Mouse (Mus musculus) kidney, adult 2 months (tissue): Measurements from ENCODE around the gene Unc13a. TPM values are rescaled to one million over a fixed set of nuclear protein-coding genes. Genes with fewer than 3 reads are reported as not detected.

Source experiments
- DNase-seq: peaks from one replicate; pipeline ENCODE4 v3.0.0; 2021
- H3K27ac ChIP-seq: fragments of 200-500 bp; 2 replicates; pipeline ENCODE4 v1.5.1; 2012; ENCODE audit warnings: low read depth, low read length, control low read depth, inconsistent platforms; ENCODE audit not compliant: insufficient read depth
- H3K27me3 ChIP-seq: fragments of 200-500 bp; replicated peaks from 2 replicates; pipeline ENCODE4 v1.6.1; 2012; ENCODE audit warnings: mild to moderate bottlenecking, moderate library complexity, low read length, inconsistent platforms; ENCODE audit not compliant: control insufficient read depth, insufficient read depth
- H3K36me3 ChIP-seq: fragments of 200-500 bp; 2 replicates; pipeline ENCODE4 v1.6.1; 2012; ENCODE audit warnings: mild to moderate bottlenecking, moderate library complexity, low read length, inconsistent platforms; ENCODE audit not compliant: control insufficient read depth, insufficient read depth
- H3K4me1 ChIP-seq: fragments of 200-500 bp; 2 replicates; pipeline ENCODE4 v1.6.1; 2011; ENCODE audit warnings: low read length; ENCODE audit not compliant: control insufficient read depth, insufficient read depth
- H3K4me3 ChIP-seq: fragments of 200-500 bp; 2 replicates; pipeline ENCODE4 v1.5.1; 2011; ENCODE audit warnings: mild to moderate bottlenecking, low read depth, low read length, control low read depth; ENCODE audit not compliant: insufficient read depth
- CTCF ChIP-seq: fragments of 200-500 bp; conservative IDR thresholded peaks from 2 replicates; pipeline ENCODE4 v1.5.1; 2011; ENCODE audit warnings: low read depth, mild to moderate bottlenecking, control low read depth, low read length, moderate library complexity, mixed read lengths; ENCODE audit not compliant: insufficient read depth, insufficient read length
- POLR2A ChIP-seq: fragments of 200-500 bp; IDR thresholded peaks from one replicate; pipeline ENCODE4 v1.6.1; 2011; ENCODE audit warnings: low read depth, low read length, control low read depth
- WGBS: fragments of 180-500 bp; shearing (Covaris S2); methylation state at CpG from one replicate; pipeline ENCODE4 v1.1.7; 2018; 5-methylcytosine and 5-hydroxymethylcytosine counted together
- polyA plus RNA-seq: library from polyadenylated mRNA; depleted of rRNA; stranded (reverse); fragments of >200 nt; gene quantifications from 2 replicates; pipeline ENCODE4 v1.2.3, GENCODE M21; 2012

Unc13a gene
- polyA plus RNA-seq, 1 experiment = 2.1 TPM

DNA sequence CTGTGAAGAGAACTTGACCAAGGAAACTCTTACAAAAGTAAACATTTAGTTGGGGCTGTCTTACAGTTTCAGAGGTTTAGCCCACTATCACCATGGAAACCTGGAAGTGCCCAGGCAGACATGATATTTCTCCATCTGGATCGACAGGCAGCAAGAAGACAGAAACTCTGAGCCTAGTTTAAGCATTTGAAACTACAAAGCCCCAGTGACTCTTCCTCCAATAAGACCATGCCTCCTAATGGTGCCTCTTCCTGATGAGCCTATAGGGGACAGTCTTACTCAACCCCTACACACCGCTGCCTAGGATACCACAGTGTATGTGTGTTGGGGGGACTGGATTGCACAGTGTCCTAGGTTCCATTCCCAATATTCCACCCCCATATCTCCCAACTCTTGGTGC, 2.5 kb upstream of the Unc13a start:
- Histone ChIP-seq H3K4me1 (peaks cover 5% of the 10 kb centered on the region; the same call in 1 of the 2 replicates), H3K4me3 (no peak overlapping the region), H3K36me3 (no peaks in the 10 kb centered on the region), H3K27ac (no peak overlapping the region), H3K27me3 (no peaks in the 10 kb centered on the region)
- TF ChIP-seq POLR2A (no peak), CTCF (no peak)
- WGBS = 83% methylated on average over 2 of the region's 2 CpGs
- no peak for DNase-seq

DNA sequence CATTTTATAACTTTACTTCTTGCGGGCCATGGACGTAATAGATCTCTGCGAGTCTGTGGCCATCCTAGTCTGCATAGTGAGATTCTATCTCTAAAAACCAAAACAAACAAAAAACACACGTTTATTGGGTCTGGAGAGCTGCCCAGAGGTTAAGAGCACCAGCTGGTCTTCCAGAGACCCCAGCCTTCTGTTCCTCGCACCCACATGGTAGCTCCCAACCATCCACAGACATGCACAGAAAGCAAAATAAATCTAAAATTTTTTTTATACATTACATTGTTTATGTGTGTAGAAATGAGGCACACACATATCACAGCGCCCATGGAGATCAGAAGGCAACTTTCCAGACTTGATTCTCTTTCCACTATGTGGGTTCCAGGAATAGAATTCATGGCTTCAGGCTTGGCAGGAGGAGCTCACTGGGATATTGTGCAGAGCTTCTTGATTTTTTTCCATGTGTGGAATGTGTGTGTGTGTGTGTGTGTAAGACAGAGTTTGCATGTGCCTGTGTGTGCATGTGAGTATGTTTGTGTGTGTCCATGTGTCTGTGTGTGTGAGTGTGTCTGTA, 695 bp upstream of the Unc13a start:
- TF ChIP-seq POLR2A (no peak), CTCF (no peak)
- no peaks in the 10 kb centered on the region for H3K36me3 ChIP-seq
- no peak overlapping the region for H3K4me3 ChIP-seq
- peak overlapping the region; percentile 48; the same call in 1 of the 2 replicates for H3K27ac ChIP-seq
- H3K4me1 ChIP-seq = peaks cover 5% of the 10 kb centered on the region; the same call in 1 of the 2 replicates
- no peaks in the 10 kb centered on the region for H3K27me3 ChIP-seq
- 63% methylated on average over 6 of the region's 6 CpGs for WGBS
- no peak for DNase-seq

DNA sequence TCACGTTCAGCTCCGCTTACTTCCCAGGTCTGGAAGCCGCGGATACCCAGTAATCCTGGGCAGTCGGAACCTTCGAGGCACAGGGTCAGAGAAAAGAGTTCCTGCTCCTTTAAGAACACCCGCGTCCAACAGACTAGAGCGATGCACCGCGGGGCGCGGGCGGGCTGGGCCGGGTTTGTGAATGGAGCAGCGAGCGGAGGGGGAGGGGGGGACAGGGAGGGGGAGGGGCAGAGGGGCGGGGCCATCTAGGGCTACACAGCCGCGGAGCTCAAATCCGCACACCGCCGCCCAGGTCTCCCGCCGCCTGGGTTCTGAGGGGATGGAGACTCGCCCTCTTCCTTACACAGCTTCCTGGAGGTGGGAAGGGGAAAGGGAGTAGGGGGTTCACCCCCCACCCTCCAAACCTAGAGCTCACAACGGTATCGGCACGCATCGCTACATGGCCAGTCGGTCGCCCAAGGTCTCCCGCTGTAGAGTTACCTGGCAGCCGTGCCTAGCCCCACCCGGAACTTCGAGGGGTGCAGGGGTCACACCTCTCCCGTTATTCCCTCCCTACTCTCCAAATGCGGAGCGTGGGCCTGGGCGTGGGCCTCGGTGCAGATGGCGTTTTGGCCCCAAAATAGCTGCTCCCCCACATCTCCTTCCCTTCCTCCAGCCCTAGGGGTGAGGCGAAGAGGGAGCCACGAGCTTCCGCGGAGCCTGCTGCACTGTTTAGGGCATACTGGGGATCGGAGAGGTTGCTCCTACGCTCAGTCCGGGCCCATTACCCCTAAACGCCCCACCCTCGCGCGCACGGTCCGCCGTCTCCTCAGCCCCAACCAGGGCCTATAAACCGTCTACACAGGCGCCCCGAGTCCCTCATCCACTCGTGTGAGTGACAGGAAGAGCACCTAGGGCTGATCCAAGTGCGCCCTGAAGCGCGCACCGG, 672 bp downstream of the Unc13a start:
- H3K27me3 ChIP-seq = no peaks in the 10 kb centered on the region
- peaks cover 4% of the 10 kb centered on the region; the same call in 1 of the 2 replicates for H3K4me1 ChIP-seq
- H3K36me3 ChIP-seq = no peaks in the 10 kb centered on the region
- H3K4me3 ChIP-seq = peak overlapping the region; percentile 70
- peak; percentile 53 for DNase-seq
- TF ChIP-seq CTCF = no peak
- TF ChIP-seq POLR2A = no peak
- H3K27ac ChIP-seq = no peak overlapping the region
- under 1% methylated on average over 63 of the region's 64 CpGs for WGBS

DNA sequence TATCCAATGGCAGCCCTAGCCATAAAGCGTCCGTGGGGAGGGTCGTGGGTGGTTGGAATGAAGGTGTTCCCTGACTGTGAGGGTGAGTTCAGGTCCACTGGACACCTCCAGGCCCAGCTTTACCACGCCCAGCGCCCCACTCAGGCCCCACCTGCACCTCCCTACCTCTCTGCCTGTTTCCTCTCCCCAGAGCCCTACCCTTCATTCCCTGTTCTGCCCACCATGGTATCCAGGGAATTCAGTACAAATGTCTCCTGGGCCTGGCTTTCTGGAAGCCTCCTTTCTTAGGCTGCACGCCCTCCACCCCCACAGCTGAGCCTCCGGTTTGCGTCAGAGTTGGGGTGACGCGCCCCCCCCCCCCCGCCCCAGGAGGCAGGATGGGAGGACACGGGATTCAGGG, 1.4 kb downstream of the Unc13a start:
- no peak for TF ChIP-seq POLR2A
- no peak for TF ChIP-seq CTCF
- Histone ChIP-seq H3K4me1 (no peaks in the 10 kb centered on the region), H3K27me3 (no peaks in the 10 kb centered on the region), H3K4me3 (no peak overlapping the region), H3K27ac (no peak overlapping the region), H3K36me3 (no peaks in the 10 kb centered on the region)
- 18% methylated on average over 12 of the region's 12 CpGs for WGBS
- DNase-seq = no peak

DNA sequence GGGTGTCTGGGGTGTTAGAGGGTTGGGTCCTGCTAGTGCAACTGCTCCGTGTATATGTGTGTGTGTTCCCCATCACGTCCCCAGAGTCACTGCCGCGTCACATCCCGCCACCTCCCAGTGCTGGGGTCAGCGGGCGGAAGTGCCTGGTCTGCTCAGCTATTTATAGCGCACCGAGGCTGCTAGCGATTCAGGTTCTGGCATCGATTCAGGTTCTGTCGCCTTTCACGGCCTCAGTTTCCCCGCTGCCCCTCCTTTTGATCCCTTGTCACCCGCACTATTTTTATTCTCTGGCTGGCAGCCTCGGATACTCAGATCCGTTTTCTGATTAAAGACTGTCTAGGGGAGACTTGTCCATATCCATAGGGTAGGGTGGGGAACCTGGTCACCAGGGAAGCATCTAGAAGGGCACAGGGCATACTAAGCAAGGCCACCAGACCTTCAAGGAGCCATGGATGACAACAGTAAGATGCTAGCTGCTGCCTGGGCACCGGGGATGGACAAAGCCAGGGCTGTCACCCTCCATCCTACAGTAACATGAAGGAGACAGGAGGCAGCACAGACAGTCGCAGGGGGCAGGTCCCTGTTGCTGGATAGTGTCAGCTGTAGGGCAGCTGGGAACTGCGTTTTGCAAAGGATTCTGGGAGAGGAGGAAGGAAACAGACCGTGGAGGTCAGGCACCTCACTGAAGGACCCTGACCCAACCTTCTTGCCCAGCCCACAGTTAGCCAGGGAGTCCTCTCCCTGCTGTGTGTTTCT, 3.2 kb downstream of the Unc13a start:
- no peaks in the 10 kb centered on the region for H3K27me3 ChIP-seq
- no peaks in the 10 kb centered on the region for H3K4me1 ChIP-seq
- no peak overlapping the region for H3K4me3 ChIP-seq
- peak; percentile 36 for DNase-seq
- 3% methylated on average over 21 of the region's 21 CpGs for WGBS
- H3K36me3 ChIP-seq = no peaks in the 10 kb centered on the region
- H3K27ac ChIP-seq = no peak overlapping the region
- TF ChIP-seq POLR2A (no peak), CTCF (no peak)

DNA sequence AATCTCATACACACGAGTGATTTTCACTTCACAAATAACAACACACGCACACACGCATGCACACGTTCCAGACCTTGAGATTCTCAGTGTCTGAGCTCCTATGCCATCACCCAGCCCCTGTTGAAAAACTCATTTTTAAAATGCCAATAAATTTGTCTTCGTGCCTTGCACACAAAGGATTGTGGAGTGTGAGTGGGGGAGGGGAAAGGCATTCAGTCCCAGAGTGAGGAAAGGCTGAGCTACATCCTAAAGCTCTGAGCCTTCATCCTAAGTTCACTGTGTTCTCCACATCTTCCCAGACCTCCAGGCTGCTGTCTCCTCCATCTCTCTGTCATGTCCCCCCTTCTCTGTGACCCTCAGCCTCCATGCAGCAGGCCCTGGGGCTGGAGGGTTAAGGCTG, 4.3 kb downstream of the Unc13a start:
- no peak for DNase-seq
- H3K36me3 ChIP-seq = no peaks in the 10 kb centered on the region
- 73% methylated on average over 5 of the region's 5 CpGs for WGBS
- no peaks in the 10 kb centered on the region for H3K4me1 ChIP-seq
- H3K27me3 ChIP-seq = no peaks in the 10 kb centered on the region
- H3K27ac ChIP-seq = no peak overlapping the region
- H3K4me3 ChIP-seq = no peak overlapping the region
- no peak for TF ChIP-seq POLR2A
- TF ChIP-seq CTCF = no peak
